Mouse (Mus musculus) hematopoietic stem cell, adult 5-6 weeks (primary cell): Measurements from ENCODE around the gene Mecom. TPM values are rescaled to one million over a fixed set of nuclear protein-coding genes. Genes with fewer than 3 reads are reported as not detected.
"Not testable (repeated sequence)": the region's sequence is repeated elsewhere in the genome, so short reads cannot be mapped to it uniquely, and the experiment has no call there.

Experiments used
- ATAC-seq, 2 experiments: fragments of 125-278 bp in 1 of 2; replicated peaks in 1 of 2; 2 replicates each; pipeline ENCODE4 v1.8.0; 2016 to 2017; ENCODE audit warnings: inconsistent platforms in 2 of 2, mild to moderate bottlenecking in 2 of 2, moderate number of reproducible peaks in 2 of 2, low read depth in 1 of 2, moderate TSS enrichment in 1 of 2; ENCODE audit not compliant: low FRiP score in 2 of 2, poor library complexity in 2 of 2, severe bottlenecking in 2 of 2, insufficient read depth in 1 of 2, low TSS enrichment in 1 of 2
- total RNA-seq: library from RNA; stranded (forward); fragments of 172-1452, 232-1000 nt; gene quantifications from 2 replicates; pipeline ENCODE4 v1.2.3, GENCODE M21; 2017

The Mecom gene
- total RNA-seq, 1 experiment from 2014 or later: 82.2 TPM

DNA sequence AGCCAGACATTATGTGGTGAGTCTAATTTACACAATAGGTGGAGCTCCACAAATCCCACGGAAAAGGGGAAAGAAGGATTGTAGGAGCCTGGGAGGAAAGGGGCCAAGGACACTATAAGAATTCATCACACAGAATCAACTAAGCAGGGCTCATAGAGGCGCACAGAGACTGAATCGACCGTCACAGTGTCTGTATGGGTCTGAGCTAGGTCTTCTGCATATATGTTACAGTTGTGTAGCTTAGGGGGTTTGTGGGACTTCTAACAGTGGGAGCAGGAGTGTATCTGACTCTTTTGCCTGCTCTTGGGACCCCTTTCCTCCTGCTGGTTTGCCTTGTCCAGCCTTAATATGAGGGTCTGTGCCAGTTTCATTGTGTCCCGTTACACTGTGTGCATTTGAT lies 123.8 kb downstream of the Mecom start:
- ATAC-seq: no peak

DNA sequence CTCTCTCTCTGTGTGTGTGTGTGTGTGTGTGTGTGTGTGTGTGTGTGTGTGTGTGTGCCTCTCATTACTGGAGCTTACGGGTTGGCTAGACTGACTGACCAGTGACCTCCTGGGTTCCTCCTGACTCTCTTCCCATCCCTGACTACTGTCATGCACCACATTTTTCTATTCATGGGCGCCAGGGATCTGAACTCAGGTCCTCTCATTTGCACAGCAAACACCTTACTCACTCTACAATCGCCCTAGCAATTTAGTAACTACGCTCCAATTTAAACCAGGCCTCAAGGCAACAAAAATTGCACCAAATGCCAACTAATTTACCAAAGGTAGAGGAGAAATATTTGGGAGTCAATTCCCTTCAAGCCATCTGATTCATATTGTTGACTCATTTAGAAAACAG lies 125.9 kb downstream of the Mecom start:
- not testable (repeated sequence) for ATAC-seq

GRCm38 (mm10) chr3:30420899-30421298 lies 126.9 kb downstream of the Mecom start:
- ATAC-seq: no peak

GRCm38 (mm10) chr3:30414173-30414572 lies 133.6 kb downstream of the Mecom start:
- ATAC-seq: peak in 1 of 2 experiments; percentile 30; a peak in 1 of 4 replicates

GRCm38 (mm10) chr3:30410778-30411177 lies 137.0 kb downstream of the Mecom start:
- peak in 1 of 2 experiments; percentile 73; a peak in 3 of 4 replicates for ATAC-seq

- no peak for ATAC-seq
These were observed 143.0 kb downstream of the Mecom start for GRCm38 (mm10) chr3:30404821-30405220.

DNA sequence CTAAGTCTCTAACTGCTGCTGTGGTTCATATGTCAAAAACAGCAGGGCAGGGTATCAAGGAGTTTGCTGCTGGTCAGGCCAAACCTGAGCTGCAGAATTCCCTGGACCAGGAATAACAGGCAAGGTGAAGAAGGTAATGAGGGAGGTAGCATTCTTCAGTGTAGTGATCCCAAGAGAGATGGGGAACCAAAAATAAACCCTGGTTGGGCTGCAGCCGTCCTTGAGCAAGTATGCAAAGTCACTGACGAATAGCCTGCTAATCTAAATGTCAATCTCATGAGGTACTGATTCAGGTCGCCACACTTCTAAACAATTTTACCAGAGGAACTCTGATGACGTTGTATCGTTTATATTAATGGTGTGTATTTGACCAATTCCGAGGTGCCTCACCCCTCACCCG lies 148.9 kb downstream of the Mecom start:
- ATAC-seq: no peak

DNA sequence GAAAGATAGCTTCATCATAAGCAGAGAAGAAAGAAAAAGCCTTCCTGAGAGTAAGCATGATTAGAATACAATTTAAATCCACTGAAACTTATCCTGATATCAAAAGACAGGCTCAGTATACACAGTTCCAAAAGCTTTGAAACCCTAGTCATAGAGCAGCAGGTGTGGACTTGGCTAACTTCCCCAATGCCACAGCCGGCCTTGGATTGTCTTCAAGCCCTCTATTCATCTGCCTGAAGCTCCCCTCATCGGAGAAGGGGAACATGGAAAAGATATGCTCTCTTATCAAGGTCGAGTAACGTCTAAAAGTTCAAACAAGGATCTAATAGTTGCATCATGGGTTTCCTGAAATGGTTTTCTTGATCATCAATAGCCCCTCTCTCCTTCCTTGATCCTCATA lies 152.9 kb downstream of the Mecom start:
- no peak for ATAC-seq

- no peak for ATAC-seq
These were observed 155.1 kb downstream of the Mecom start for GRCm38 (mm10) chr3:30392662-30393061.

GRCm38 (mm10) chr3:30392218-30392617 lies 155.6 kb downstream of the Mecom start:
- ATAC-seq: no peak

DNA sequence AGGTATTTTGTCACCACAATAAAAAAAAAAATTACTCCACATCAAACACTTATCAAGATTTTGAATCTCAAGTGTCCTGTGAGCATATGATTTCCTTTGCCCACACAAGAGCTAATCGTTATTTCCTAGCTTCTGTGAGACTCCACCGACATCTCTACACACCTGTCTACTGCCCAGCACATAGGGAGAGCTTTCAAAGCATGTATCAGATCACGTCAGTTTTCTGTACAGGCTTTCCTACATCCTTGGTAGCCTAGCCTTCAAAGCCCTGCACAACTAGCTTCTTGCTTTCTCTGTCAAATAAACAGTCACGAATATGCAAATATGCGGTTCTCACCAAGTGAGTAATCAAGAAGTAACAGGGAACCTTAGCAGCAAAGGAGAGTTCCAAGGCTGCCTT lies 157.5 kb downstream of the Mecom start:
- ATAC-seq: no peak

DNA sequence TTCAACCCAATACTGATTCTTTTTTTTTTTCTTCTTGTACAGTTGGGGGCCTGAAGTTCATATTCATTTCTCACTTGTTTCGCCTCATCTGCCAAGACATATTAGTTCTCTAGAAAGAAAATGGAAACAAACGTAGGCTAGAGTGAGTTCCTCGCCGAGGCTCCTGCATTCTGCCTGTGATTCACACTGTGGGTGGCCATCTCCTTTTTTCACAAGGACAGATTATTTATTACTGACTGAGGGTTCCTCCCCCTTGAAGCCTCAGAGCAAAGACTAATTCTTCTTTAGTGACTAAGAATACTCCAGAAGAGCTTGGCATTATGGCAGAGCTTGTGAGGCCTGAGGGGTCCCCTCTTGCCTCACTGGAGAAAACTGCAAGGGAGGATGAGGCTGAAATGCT lies 167.5 kb downstream of the Mecom start:
- ATAC-seq: no peak

GRCm38 (mm10) chr3:30379301-30379700 lies 168.5 kb downstream of the Mecom start:
- ATAC-seq: no peak

GRCm38 (mm10) chr3:30371472-30371871 lies 176.3 kb downstream of the Mecom start:
- no peak for ATAC-seq

DNA sequence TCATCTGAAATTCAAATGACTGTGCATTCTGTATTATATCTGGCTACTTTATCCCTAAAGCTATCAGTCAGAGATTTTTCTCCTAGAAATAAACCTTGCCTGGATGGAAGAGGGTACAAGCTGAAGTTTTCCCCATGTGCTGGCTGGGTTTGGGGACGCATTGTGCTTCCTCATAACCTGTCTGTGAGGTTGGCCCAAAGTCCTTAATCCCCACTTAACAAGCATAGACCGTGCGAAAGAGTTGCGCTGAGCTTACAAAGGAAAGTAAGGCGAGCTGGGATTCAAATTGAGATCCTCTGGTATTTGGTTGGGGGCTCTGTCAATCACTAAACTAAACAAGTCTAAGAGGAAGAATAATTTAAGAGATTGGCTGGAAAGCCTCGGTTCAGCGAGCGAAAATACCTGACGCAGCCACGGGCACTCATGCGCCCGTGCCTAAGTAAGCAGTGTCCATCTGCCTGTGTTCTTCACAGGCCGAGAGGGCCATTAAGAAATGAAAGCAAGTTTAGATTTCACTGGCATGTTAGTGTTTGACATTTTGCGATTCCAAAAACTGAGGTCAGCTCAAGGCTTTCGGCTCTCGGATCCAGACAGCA lies 176.8 kb downstream of the Mecom start:
- ATAC-seq: no peak

DNA sequence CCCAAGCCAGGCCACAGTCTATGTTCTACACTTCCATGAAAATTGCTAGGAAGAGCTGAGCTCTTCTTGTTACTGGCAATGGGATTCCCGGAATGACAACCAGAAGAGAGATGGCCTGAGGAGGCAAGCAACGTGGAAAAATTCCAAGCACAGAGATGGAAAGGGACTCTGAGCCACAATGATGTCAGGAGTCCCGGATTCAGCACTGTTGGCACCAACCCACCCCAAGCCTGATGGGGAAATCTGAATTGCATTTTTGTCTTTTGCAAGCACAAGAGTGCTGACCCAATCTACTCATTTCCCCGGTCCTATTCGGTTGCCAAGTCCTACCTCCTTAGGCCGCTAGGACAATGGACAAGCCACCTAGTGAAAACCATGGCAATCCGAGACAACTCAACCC lies 181.2 kb downstream of the Mecom start:
- no peak for ATAC-seq

- no peak for ATAC-seq
These were observed 186.6 kb downstream of the Mecom start for GRCm38 (mm10) chr3:30361190-30361589.

DNA sequence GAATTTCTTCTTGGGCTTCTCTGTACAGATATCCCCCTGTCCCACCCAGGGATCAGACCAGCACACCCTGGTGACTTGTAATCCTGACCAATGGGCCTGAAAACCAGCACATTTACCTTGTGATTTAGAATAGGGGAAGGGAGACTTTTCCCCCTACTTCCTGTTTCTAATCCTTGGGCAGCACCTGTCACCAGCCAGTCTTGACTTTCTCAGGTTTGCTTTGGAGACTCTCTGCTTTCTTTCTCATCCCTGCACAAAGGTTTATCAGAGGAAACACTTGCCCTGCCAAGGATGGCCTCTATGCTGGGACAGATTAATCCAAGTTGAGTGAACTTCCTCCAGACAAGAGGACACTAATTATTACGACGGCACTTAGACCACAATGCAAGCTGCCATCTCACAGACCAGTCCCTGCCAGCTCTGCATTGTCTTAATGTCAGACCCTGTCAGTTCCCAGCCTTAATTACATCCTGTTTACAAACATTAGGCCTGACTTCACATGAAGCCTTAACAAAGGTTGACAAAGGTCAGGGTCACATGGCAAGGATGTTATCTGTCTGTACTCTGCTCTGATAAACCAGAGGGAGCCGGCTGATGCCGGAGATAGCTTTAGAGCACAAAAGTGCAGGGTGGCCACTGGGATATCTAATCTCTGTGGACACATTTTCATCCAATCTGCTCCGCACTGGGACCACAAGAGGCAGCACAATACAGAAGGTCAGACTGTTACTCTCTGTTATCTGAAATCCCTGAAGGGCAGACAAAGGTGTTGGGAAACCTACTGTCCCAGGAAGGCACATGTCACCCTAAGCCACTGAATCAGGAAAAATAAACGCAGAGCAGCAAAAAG lies 193.7 kb downstream of the Mecom start:
- ATAC-seq: peak; percentile 54 to 58

- no peak for ATAC-seq
These were observed 198.5 kb downstream of the Mecom start for GRCm38 (mm10) chr3:30349279-30349678.
